Mouse (Mus musculus): ENCODE measurements around the gene Foxp1.

The Foxp1 gene

DNA sequence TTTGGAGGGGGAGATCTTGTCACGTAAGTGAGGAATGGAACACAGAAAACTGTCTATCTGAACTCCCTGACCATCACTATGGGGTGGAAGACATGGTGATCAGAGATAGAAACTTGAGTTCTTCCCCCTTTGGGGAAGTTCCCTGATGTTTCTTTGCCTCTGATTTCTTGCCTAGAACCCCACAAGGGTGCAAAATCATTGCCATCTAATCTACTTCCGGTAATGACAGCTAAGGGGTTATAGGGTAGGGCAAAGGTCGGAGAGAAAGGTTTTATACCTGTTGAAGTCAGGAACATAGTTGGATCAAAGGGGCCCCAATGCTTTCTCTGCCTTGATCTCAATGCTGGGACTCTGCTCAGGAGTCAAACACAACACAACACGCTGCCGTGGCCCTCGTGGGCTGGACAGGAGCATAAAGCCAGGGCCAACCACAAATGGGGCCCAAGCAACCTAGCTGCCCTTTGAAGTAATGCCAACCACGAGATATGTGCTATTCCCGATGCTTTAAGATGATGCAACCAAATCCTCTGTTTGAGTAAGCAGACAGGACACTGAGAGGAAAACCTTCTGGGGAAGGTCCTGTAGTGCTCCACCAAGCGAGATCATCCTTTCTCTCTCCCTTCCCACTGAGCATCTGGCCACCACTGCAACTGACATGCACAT lies 163.4 kb downstream of the Foxp1 start:
- no peak for DNase-seq (ENCODE audit: low spot score)

DNA sequence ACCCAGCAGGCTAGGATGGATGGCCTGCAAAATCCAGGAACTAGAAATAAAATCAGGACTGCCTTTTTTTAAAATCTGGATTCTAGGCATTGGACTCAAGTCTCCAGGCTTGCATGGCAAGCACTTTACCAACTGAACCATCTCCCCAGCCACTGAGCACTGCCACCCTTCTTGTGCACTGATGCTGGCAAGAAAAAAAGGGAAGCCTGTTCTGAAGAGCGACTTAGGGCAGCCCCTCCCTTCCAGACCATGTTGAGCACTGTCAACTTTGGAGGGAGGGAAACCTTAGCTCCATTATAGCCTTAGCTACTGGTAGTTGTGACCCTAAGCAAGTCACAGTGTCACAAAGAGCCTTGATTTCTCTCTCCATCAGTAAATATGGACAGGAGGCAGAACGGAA lies 164.6 kb downstream of the Foxp1 start:
- no peak for DNase-seq (ENCODE audit: low spot score)

DNA sequence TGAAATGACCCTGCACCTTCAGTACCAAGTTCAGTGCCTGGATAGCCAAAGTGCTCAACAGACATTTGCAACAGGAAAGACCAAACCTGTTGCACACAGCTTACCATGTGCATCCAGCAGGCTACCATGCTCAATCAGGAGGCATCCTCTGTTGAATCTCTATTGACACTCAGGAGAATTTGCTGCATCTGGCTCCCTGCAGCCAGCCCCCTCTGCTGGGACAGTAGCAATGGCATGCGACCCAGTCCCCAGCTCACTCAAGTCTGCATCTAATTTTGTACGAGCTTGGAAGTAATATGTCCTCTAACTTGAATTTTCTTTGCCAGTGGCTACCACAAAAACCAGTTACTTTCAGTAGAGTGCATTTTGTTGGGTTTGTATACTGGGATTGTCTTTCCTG lies 168.2 kb downstream of the Foxp1 start:
- DNase-seq (ENCODE audit: low spot score) = no peak

DNA sequence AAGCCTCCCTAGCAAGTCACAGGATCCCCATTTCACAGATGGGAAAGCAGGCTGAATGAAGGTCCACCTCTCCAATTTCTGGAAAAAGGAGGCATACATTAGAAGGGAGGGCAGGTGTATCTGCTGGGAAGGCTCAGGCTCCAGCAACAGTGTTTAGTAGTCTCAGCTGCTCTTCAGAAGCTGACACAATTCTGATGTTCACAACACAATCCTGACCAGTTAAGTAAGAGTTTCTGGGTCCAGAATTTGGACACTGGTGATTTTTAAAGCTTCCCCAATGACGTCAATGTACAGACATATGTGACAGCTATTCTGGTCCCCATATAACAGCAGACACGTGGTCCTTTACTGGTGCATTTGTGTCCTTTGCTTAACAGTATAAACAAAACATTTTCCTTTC lies 169.1 kb downstream of the Foxp1 start:
- DNase-seq (ENCODE audit: low spot score) = no peak

DNA sequence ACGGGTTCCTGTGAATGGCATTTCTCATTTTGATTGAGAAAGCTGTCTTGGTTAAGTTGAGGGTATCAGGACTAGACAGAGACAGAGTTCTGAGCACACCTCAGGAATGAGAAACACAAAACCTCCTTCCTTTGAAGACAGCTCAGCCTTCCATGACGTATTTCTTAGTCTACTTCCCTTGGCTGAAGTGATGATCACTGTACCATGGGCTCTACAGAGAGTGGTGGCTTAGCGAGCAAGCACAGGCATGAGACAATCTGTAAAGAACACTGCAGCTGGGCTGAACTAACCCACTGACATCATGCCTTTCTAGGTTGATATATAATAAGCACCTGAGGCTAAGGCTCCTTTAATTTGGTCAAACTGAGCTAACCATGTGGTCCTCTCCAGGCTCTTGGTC lies 172.0 kb downstream of the Foxp1 start:
- no peak for DNase-seq (ENCODE audit: low spot score)

DNA sequence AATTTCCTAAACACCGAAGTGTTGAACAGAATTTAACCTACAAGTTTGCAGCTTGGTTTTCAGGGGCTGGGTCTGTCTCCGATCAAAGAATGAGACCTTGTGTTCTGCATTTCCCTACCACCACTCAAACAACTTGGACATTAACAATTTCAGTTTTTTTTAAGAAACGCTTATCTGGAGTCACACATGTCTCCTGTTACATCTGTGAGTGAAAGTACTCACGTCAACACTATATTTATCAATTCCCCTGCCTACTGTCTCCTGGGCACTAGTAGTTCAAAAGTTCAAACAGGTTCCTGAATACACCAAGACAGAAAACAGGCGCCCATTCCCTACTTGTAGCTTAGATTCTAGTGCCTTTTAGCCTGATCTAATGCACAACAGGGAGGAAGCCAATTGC lies 172.4 kb downstream of the Foxp1 start:
- DNase-seq (ENCODE audit: low spot score) = no peak

DNA sequence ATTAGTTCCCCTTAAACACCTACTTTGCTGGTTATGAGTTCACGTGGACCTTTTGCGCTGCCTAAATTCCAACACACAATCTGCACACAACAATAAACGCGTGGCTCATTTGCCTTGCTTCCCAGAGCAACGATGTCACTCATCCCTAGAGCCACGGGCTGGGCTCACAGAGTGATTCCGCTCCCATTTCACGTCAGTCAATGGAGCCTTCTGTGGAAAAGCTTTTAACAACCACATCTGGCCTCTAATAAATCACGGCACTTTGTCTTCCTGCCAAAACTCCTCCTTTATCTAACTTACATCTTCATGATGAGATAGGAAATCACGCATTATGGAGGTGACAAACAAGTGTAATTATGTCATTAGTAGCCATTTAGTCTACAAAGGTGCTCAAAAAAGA lies 174.7 kb downstream of the Foxp1 start:
- no peak for DNase-seq (ENCODE audit: low spot score)

DNA sequence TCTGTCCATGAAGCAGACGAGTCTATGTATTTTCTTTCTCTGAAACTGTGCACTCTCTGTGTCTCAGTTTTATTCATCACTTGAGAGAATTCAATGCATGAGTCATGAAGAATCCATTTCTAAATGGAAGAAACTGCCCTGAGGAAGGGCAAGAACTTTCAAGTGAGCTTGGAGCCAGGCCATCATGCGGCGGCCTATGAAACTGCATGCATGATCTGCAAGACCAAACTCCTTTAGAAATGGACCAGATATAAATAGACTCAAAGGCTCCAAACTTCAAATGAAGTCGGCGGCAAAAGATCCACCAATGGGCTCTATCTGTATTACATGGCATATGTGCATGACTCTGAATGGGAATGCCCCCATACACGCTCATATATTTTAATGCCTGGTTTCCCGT lies 177.6 kb downstream of the Foxp1 start:
- no peak for DNase-seq (ENCODE audit: low spot score)

DNA sequence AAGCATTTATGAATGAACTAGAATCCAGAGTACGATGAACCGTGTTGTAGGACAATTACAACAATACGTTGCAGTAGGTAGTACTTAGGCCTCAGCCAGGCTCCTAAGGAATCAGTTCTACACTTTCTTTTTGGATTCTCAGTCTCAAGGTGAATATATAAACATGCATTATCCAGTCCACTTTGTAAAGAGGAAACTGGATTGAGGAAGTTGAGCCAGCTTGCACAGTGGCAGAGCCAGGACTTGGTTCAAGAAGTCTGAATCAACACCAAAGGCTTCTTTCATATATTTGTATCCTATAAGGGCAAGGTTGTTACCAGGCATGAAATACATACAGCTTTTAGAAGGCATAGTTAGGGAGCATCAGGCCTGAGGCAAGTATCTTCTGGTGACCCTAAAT lies 178.2 kb downstream of the Foxp1 start:
- no peak for DNase-seq (ENCODE audit: low spot score)

DNA sequence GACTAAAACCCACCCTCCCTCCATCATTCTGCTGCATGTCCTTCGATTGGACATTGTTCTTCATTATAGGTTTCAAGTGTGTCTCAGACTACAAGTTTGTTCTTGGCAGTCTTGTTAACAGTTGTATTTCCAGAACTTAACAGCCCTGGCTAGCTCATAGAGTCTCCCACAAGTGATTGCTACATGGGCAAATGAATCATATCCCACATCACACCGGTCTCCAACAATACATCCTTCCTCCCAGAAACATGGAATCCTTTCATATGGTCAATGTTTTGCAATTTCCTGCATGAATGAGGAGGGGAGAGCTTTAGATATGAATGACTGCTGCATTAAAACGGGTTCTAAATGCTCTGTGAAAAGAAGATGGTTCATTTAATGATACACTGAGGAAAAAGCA lies 178.7 kb downstream of the Foxp1 start:
- DNase-seq (ENCODE audit: low spot score) = no peak

DNA sequence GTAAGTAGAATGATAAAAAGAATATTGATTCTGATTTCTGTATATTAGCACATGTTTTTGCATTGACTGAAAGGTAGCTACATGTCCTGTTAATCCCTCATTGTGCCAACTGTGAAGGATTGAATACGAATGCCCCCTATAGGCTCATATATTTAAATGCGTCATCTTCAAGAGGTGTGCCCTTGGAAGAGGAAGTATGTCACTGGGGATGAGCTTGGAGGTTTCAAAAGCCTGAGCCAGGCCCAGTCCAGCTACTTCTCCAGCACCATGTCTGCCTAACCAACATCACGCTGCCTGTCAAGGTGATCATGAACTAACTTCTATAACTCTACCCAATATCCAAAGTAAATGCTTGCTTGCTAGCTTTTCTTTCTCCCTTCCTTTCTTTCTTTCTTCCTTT lies 180.1 kb downstream of the Foxp1 start:
- DNase-seq (ENCODE audit: low spot score) = no peak

DNA sequence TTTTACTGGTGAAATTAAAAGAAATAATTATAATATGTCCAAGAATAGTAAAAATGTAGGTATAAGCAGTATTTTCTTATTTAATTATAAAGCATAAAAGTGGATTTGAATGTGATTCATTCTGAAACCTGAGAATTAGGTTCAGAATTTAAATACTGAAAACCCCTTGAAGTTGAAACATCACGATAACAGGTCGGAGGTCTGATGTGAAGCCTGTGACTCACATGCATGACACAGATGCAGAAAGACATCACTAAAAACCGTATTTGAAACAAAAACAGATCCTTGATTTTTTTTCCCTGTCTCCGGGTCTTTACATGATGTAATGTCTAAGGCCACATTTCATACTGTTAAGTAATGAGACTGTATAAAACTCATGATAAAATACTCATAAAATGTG lies 181.6 kb downstream of the Foxp1 start:
- DNase-seq (ENCODE audit: low spot score) = no peak

DNA sequence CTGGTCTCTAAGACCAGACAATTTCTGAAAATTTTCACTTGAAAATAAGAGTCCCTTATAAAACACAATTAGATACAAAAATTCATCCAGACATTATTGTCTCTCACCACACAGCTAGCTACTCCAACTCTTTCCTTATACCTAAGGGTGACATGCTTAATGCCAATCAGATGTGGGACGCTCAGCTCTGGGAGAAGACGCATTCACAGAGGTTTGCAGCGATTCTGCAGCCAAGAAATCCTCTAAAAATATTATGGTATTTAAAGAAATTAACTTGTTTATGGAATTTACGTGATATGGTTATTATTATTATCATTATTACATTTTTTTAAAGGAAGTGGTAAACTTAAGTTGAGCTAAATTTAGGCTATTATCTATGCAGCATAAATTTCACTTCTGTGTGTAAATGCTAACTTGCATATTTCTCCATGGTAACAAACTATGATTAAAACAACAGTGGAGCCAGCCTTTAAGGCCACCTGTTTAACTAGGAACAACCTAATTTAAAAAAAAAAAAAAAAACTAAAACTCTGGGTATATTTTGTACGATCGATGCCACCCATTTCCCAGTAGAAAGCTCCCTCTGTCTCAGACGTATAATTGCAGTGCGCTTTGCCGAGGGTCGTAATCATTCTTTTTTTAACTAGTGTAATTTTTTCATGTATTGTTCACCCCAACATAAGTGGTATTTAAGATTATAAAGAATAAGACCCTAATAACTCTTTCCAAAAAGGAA lies 182.4 kb downstream of the Foxp1 start:
- no peak for DNase-seq (ENCODE audit: low spot score)

DNA sequence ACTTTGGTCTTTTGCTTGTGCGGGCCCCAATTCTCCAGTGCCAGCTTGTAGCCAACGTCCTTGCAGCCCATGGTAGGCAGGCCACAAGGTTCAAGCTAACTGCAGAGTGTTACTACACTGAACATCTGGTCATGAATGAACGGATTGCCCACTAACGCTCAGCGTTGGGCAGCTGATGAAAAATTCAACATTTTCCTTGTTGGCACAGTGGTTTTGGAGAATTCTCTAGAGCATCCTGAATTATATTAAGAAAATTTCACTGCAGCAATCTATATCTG lies 183.2 kb downstream of the Foxp1 start:
- no peak for DNase-seq (ENCODE audit: low spot score)

DNA sequence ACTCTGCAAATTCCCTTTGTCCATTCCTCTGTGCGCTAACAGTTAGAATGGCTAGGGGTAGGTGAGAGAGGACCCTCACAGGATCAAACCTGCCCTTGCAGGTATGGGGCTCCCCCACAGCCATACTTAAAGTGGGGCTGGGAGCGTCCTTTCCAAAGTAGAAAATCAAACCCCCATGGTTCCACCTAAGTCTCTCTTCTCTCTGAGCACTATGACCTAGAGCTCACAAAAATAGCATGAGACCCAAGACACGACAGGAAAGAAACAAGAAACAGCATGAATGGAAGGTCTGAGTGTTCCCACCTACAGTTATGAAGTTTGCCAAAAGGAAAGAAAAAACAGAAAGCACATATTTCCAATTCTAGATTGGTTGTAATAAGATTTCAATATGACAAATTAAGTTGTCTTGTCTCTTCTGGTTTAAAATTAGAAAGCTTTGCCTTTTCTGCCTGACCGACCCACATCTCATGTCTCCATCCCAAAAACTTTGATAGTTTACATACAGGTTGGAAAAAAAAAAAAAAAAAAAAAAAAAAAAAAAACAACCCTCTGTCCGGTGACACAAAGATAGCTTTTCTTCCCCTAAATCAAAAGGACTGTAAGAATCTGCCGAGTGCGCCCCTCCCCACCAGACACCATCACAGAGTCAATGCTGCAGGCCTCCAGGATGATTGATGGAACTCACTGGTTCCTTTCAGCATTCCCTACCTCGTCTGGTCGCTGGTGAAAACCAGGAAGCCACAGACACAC lies 183.8 kb downstream of the Foxp1 start:
- no peak for DNase-seq (ENCODE audit: low spot score)

DNA sequence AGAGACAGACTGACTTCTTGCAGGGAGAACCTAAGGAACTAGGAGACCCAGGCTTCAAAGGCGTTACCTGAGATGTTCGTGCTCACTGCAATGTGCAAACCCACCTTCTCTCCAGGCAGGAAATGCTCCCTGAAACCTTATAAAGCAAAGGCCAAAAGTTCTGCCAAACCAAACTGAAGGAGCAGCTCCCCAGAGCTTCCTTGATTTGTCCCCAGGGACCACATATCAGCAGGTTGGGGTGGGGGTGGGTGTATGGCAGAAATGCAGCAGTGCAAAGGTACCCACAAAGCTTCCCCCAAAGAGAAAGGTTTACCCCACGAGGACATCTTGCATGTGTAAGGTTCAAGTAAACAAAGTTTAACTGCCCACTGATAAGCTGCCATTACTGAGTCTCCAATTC lies 184.3 kb downstream of the Foxp1 start:
- no peak for DNase-seq (ENCODE audit: low spot score)

DNA sequence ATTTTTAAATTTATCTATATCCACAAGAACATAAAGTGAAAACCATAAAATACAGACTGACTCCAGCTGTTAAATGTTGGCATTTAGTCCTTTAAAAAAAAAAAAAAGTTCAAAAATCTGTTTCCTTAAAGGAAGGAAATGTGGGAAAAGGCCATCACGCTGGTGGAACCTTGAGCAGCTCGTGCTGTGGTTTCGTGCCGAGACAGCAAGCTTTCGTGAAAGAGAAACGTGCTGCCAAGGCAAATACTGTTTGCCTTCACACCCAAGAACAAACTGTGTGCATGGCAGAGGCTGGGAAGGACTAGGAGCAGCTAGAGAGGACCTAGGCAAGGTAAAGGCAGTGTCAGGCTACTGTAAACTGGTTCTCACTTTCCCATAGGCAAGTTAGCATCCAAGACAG lies 184.9 kb downstream of the Foxp1 start:
- no peak for DNase-seq (ENCODE audit: low spot score)

DNA sequence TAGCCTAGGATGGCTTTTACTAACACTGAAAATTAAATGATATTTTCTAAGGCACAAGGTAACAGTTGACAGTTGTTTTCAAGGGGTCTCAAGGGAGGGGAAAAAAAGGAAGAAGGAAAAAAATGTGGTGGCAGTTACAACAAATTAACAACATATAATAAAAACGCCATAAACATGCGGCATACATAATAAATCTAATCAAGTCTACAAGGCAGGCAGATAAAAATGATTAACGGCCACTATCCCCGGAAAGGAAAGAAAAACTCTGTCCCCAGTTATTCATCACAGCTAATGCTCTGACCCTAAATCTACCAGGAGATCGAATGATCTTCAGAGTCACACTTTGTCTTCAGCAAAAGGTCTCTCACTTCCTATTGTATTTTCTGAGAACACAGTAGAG lies 186.3 kb downstream of the Foxp1 start:
- DNase-seq (ENCODE audit: low spot score) = no peak

DNA sequence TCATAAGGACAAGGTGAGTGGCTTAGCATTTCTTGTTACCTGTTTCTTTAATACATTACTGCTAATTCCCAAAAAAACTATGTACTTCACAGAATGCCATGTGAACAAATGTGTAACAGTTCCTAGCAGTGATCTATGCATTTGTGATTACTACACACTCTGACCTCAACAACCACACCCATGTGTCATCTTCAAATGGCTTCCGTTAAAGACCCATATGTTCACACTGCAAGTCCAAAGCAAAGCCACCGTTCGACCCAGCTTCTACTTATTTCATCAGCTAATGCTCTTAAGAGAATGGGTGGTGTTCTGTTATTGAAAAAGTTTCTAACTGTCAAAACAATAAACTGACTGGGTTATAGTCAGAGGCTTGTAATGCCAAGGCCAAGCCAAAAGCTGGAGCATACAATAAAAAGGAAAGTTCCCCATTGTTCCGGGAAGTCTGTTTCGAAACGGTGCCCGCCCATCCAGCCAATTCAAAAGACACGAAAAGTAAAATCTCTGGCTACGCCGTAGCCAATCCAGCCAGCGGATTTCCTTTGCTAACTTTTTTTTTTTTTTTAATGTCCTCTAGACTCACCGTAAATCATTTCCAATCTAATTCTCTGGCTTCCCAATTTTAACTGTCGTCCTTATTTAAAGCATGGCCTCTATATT lies 187.2 kb downstream of the Foxp1 start:
- DNase-seq (ENCODE audit: low spot score) = no peak

DNA sequence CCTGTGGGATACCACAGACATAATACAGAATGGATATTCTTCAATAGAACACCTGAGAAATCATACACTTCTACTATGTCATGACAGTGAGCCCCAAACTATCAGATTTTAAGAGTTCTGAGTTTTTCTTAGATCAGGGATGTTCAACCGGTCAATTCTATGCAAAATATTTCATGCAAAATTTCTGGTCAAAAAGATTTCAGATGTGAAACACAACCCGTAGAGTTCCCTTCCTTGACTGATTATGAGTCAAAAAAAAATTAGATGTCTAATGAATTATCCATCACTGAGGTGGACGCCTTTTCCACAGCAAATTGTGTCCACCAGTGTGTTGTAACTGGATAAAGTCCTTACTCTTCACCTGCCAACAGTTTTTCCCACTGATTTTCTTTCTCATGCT lies 188.3 kb downstream of the Foxp1 start:
- DNase-seq (ENCODE audit: low spot score) = no peak

DNA sequence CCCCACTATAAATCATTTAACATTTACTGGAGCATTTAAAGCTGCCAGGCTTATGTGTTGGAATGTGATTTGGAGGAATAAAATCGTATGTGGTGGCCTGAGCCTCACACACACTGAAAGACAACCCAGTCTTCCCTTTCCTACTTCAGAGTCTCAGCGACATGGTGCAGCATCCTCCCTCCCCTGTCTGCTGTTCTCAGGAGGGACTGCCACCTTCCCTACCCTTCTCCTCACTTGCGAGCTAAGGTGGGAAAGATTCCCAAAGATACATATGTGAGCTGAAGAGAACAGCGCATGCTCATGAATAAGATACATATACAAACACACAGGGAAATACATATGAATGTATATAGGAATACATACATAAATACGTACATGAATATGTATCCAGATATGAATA lies 189.4 kb downstream of the Foxp1 start:
- no peak for DNase-seq (ENCODE audit: low spot score)

DNA sequence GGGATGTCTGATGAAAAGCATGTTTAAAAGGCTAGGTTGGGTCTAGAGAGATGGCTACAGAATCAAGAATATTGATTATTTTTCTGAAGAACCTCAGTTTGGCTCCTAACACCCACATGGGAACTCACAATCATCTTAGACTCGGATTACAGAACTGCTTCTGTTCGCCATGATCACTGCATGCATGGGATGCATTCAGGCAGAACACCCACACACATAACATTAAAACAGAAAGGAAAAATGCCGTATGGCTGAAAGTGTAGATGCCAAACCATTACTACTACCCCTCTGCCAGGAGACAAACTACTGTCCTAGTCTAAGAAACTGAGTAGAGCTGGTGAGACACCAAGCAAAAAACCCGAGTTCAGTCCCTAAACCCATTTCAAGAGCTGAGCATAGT lies 192.4 kb downstream of the Foxp1 start:
- DNase-seq (ENCODE audit: low spot score) = no peak

DNA sequence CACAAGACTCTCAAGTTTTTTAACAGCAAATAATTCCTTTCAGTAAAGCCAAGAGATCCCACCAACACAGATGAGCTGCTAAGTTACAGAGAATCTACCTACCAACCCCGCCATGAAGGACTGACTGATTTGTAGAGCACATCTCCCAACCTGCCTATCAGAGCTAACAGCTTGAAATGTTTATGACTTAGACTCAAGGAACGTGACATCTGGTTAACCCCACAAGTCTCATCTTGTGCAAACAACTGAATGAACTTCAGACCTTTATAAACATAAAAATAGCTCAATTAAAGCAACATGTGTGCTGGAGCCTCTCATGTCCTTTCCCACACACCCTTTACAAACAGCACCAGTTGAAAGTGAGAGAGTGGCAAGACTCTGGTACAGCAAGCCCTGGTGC lies 193.9 kb downstream of the Foxp1 start:
- no peak for DNase-seq (ENCODE audit: low spot score)

Measured in spleen, adult 12 weeks (tissue).